Mouse (Mus musculus): Measurements from ENCODE around the gene Stk38.
A peak's percentile ranks its signal among the peaks of the same experiment; 100 is the strongest.
"Not testable (repeated sequence)": the region's sequence is repeated elsewhere in the genome, so short reads cannot be mapped to it uniquely, and the experiment has no call there.

Stk38 gene

DNA sequence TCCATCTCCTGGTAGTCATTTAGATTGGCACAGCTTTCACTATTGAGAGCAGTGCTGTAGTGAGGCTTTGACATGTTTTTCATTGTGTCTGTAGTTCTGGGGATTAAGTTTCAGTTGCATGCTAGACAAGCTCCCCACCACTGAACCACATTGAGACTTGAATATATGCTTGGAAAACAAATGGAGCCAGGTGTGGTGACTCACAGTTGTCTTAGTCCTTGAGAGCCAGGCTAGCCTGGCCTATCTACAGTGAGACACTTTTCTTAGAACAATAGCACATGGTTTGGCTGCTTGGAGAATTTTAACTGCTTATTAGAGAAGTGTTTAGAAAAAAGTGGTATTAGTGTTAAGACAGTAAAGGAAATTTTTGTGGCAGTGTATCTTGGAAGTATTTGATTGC, 26.5 kb upstream of the Stk38 start:
- DNase-seq: no peak

DNA sequence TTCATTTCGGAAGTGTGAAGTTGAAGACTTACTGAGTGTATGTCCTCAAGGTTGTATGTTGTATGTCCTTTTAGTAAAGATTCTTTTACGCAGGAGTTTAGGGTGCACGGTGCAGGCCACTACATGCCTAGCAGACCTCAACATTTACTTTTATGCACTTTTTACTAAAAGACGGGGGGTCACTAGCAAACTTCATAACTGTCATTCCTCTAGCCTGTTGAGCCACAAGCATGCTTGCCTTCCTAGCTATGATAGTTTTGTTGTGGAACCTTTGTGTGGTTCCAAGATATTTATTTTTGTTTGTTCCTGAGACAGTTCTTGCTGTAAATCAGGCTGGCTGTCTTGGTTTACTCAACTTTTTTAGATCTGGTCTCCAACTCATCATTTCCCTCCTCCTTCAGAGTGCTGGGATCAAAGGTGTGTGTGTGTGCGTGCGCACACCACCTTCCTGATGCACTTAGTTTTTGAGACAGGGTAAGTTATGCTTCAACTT, 25.8 kb upstream of the Stk38 start:
- no peak for DNase-seq

DNA sequence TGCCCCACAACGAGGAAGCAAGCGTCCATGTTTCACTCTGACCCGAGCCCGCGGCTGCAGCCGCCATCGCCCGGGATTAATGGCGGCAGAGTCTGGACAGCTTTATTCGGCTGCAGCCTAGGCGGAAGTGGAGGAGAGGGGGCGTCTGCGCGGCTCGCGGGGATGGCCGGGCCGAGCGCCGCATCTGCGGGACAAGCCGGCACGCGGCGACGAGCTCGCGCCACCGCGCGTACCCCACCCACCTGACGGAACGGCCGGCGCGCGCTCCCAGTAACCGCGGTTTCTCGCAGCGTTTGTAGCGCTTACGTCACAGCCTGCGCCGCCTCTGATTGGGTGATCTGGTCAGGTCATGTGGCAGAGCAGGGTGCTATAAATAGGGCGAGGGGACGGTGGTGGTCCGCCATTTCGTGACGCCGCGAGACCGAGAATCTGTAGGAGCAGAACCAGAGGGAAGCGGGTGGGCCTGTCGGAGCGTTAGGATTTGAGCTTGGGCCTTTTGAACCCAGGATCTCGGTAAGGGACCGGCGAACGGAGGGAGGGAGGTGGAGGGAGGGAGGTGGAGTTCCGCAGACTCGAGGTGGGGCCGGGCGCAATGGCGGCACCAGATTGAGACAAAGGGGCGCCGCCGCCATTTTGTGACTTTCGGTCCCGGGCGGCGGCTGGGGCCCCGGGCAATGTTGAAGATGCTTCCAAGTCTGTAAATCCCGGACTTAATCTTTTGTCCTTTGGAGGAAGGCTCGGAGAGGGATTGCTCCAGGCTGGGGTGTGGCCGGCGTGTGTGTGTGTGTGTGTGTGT, 24.7 kb upstream of the Stk38 start, which contains the start of gene Srsf3:
Gene Srsf3 (plus strand): TSS at position 355 of the 796 bp plus-strand sequence.
- peak; percentile 100 for DNase-seq

DNA sequence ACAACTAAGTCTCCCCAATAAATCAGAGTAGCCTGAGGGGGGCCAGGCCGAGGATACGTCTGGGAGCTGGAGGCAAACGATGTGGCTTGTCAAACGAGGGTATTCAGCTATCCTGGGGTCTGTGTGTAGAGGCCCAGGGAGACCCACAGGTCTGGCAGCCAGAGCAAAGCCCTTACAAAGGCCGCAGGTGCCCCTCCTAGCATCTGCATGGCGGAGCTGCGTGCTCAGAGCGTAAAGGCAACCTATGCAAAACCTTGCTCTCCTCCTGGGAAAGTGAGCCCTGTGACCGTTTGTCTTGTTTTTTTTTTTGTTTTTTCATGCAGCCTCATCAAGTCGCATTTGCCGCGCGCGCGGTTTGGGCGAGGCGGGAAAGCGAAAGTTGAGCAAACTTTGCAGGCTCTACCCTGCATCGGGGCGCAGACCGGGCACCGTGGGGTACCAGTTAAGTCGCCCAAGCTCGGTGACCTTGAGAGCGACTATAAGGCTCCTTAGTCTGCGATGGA, 24.0 kb upstream of the Stk38 start:
- DNase-seq: peak; percentile 71

DNA sequence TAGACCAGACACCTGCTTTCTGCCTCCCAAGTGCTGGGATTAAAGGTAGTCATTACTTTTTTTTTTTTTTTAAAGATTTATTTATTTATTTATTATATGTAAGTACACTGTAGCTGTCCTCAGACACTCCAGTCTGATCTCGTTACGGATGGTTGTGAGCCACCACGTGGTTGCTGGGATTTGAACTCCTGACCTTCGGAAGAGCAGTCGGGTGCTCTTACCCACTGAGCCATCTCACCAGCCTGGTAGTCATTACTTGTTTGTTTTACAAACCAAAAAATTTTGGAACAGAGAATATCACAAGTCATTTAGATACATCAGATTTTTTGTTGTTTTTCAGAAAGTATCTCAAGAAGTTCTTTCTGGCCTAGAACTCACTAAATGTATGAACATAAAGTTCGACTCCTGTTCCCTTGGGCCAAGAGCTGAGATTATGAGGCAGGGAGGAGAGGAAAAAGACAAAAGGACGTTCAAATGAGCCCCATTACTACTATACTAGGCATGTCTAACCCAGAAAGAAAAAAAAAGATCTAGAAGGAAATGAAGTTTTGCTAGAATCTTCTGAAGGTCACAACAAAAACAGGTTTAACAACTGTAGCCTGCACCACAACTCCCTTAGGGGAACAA, 23.4 kb upstream of the Stk38 start:
- not testable (repeated sequence) for DNase-seq

DNA sequence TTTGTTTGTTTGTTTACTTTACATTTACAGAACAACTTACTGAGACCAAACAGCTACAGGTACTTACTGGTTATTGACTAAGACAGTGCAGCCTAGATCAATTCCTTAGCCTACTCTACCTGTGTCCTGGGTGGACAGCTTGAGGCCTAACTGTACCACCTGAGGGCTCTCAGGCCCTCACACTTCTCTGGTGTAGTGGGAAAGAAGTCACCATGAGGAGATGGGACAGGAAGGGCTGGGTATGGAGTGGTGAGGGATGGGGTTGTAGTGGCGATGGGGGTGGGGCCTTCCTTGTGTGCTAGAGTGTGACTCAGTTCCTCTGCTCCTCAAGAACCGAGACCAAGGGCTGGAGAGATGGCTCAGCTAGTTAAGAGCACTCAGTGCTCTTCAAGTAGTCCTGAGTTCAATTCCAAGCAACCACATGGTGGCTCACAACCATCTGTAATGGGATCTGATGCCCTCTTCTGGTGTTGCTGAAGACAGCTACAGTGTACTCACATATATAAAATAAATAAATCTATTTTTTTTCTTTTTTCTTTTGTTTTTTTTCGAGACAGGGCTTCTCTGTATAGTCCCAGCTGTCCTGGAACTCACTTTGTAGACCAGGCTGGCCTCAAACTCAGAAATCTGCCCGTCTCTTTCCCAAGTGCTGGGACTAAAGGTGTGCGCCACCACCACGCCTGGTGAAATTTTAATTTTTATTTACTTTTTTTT, 22.7 kb upstream of the Stk38 start:
- DNase-seq: no peak

DNA sequence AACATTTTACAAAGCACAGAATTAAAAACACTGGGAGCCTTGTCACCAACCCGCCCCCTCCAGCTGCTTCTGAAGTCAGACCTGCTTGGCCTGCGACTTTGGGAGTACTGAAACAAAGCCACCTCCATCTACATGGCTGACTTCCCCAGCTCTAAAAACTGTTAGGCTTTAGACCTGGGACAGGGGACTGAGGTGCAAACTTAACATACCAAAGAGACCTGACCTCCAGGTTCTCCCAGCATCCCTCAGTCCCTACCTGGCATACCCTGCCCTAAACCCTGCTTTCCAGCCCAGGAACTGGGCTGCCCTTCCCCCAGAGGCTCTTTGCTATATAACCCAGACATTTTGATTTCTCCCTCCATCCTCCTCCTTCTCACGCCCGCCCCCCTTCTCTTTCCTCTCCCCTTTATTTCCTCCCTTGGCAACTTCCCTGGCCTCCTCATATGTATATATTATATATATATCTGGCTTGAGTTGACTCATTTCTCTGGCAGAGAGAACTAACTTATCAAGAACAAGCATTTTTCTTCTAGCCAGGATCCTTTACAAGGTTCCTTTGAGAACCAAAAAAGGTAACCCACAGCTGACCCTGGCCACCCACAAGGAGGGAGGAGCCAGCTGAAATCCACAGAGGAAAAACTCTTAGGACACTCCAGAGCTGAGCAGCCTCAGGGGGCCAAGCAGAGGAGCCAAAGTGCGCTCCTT, 19.0 kb upstream of the Stk38 start:
- DNase-seq: no peak

DNA sequence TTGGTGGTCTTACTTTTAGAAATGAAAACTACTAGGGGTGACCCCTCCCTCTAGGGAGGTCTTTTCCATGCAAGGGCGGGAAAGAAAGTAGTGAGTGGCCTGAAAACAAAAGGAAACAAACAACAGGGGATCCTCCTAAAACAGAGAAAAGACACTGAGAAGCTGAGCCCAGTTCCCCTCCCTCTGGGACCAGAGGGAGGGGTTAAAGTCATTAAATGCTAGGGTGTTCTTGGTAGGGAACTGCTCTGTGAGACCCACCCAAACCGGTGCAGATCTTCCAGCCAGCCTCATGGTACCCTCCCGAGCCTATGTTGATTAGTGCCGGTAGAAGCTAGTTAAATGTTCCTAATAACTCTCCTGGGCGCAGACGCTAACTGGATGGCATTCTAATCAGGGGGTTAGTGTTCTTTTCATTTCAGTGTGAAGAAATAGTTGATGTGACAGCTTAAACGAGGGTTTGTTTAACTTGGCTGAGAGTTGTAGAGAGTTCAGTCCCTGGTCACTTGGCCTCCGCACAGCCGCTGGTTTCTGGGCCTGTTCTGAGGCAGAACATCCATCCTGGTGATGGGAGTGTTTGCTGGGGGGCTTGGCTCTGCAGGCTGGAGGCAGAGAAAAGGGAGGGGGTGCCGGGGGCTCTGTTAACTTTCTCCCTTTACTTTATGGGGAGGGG, 17.2 kb upstream of the Stk38 start:
- no peak for DNase-seq

DNA sequence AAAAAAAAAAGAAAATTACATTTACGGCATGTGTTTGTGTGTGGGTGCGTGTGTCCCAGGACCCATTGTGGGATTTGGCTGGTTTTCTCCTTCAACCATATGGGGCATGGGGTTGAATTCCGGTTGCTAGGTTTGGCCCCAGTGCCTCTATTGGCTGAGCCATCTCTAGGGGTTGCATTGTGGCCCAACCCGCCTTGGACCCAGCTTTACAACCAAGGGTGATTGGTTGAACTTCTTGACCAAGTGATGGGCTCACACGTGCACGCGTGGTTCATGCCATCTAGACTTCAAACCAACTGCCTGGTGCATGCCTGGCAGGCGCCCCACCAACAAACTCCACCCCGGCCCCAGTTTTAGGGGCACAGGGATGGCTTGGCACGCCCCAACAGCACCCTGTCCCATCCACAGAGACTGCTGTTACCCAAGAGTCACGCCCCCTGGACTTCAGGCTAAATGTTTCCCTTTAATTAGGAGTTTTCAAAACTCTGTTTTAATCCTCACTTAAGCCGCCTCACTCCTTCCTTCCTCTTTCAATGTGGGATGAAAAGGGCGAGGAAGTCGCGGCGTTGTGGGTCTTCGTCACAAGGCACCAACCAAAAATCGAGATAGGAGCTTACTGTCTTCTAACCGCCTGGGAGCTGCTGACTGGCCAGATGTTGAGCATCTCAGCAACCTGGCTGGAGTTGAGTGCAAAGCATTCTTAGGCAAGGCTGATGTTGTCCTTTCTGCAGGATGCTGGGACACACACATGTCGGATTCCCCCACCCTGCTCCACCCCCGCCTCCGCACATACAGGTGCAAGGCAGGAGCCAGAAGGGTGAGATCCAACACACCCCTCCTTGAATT, 16.5 kb upstream of the Stk38 start:
- DNase-seq: no peak

DNA sequence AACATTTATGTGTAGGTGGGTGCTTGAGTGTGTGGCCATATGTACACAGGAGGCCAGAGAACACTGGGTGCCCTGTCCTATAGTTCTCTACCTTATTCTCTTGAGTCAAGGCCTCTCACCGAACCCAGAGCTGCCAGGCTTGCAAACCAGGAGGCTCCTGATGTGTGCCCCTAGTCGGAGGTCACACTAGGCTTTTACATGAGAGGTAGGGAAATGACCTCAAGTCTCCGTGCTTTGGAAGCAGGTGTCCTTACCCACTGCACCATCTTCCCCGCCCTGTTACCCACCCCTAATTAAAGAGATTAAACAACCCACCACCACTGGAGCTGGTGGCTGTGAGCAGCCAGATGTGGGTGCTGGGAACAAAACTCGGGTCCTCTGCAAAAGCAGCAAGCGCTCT, 15.6 kb upstream of the Stk38 start:
- DNase-seq: no peak

DNA sequence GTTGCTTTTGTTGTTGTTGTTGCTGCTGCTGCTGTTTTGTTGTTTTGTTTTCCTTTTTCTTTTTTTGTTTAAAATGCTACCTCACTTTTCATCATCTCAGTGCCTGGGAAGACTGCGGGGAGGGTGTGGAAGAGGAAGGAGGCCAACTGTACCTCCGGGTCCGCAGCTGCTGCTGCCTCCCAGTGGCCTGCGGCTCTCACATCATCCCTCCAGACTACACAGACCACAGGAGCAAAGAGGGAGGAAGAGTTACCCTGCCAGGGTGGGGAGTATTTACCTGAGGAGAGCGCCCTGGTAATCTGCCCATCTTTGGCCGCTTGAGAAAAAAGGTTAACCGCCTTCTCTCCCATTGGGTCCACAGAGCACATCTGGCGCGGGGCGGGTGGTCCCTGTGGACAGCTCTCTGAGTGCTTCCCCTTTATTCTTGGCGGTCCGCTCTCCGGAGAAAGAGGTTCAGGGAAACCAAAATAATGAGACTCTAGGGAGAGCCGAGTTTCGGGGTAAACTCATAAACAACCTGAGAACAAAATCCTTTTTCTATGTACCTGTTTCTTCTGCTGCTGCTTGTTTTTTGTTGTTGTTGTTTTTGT, 14.5 kb upstream of the Stk38 start:
- DNase-seq: no peak

DNA sequence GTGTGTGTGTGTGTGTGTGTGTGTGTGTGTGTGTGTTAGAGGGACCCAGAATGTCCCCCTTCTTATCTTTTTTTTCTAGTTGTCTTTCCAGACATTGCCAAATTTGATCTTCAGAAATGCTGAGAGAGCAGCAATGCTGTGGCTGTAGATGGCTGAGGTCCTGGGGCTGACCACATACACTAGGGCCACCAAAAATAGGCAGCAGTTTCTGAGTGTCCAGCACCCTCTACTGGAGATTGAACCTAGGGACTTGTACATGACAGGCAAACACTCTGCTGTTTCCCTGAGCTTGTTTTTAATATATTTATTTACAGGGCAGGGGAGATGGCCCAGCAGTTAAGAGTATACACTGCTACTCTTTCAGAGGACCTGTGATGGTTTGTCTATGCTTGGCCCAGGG, 12.6 kb upstream of the Stk38 start:
- DNase-seq: no peak

DNA sequence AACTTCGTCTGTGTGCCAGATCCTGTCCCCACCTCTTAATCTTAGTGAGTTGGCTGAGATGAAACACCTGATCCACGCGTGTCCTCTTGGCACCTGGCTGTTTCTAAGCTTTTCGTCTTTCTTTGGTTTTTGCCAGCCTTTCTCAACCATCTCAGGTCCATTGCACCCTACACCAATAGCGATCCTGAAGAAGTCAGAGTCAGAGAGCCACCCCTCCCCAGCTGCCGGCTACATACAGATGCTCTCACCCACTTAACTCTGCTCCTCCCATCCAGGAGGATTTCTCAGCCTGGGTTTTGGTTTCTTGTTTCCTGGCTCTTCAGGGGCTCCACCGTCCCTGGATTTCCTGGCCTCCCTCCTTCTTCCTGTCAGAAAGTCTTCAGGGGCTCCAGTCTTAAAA, 11.6 kb upstream of the Stk38 start:
- DNase-seq: no peak

DNA sequence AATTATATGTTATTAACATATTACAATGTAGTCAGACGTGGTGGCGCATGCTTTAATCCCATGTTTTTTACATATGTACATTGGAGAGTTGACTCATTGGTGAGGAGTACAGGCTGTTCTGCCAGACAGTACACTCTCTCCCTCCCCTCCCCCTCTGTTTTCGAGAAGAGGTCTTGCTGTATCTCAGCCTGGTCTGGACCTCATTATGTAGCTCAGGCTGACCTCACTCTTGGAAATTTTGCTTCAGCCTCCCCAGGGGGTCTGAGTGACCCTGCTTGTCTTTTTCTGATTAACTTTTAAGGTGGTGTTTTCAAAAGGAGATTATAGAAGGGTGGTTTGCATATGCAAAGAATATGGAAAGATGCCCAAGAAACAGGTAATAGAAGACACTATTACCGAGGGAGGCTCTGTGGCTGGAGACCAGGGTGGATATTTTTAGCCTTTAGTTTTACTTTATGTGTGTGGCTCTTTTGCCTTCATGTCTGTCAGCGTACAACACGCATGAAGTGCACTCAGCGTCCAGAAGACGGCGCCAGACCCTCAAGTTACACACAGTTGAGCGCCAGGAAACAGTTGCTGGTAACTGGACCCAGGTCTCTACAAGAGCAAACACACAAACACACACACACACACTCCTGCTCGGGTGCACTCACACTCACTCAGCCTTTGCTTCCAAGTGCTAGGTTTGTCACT, 10.6 kb upstream of the Stk38 start:
- peak; percentile 62 for DNase-seq

DNA sequence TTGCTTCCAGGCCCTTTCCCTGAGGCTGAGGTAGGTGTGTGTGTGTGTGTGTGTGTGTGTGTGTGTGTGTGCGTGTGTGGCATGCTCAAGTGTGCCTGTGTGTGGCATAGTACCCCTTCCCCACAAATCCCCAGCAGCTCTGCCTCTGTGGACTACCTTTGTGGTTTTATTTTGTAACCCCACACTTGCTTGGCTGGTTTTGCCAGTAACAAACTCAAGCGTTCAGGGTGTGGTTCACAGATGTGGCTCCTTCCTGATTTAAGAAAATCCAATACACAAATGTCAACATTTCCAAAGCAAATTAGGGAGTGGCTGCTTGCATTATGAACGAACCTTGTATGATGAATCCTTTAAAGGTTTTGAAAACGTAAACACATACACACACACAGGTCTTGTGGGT, 8.9 kb upstream of the Stk38 start:
- DNase-seq: no peak

DNA sequence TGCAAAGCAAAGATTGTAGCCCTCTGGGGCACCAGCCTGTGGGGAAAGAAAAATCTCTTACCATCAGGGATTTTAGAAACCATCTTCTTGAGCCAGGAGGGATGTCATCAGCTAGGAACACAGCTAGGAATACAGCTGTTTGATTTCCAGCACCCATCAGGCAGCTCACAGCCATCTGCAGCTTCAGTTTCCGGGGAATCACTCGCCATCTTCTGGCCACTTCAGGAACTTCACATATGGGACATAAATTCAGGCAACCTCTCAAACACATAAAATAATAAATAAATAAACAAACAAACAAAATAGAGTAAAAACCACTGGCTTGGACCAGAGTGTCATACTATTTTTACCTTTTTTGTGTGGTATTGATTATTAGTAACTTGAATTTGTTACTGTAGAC, 7.8 kb upstream of the Stk38 start:
- peak; percentile 54 for DNase-seq

DNA sequence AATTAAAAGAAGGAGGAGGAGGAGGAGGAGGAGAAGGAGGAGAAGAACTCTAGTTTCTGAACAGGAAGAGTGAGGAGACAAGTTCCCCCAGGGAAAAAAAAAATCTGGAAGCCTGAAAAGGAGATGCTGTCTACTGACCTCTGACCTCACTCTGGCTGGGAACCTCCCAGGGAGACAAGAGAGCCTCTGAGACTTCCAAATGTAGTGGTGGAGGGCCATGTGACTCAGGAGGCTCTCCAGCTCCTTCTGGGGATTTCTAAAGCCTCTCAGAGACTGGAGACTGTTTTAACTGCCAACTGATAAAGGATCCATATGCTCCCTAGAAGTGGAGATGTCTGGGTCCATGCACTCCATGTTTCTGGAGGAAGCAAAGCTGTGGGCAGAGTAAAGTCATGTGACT, 6.4 kb upstream of the Stk38 start:
- peak; percentile 45 for DNase-seq

DNA sequence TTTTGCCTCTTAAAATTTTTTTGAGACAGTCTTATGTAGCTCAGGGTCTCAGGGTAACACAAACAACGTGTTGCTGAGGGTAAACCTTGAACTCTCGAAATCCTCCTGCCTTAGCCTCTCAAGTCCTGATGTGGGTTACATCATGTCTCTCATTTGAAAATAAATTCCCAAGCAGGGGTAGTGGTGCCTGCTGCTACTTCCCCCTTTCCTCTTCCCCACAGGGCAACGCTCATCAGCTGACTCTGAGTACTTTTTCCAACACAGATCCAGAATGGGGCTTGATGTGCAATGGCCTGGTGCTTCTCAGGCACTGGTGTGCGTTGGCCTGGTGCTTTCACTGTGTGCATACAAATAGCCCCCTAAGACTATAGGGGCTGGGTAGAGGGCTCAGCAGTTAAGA, 1.4 kb upstream of the Stk38 start:
- DNase-seq: no peak

DNA sequence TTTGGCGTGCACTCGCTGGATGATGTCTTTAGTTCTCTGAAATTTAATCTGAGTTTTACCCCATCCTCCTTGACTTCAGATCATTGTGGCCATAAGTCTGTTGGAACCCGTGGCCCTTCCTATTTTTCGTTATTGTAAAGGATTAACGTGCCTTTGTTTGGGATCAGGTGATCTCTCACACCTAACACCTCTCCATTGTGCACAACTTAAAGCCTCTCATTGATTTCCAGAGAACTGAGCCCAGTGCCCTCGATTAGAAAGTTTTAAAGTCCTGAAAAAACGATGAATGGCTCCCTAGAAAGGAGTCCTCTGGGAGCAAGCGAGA, 493 bp upstream of the Stk38 start:
- no peak for DNase-seq

DNA sequence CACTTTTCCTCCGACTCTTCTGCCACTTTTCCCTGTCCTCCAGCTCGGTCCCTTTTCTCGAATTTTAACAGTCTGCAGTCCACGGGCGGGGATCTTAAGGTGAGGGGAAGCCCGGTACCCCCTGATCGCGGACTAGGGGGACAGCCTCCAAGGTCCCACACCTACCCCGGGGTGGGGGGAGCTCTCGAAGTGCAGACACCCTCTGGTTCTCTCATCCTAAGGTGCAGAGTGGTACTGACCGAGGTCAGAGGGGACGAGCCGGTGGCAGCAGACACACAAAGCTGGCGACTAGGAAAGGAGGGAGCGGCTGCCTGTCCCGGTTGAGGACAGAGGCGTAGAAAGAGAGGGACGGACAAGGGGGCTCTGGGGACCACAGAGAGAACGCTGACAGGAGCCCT, 553 bp downstream of the Stk38 start:
- no peak for DNase-seq

DNA sequence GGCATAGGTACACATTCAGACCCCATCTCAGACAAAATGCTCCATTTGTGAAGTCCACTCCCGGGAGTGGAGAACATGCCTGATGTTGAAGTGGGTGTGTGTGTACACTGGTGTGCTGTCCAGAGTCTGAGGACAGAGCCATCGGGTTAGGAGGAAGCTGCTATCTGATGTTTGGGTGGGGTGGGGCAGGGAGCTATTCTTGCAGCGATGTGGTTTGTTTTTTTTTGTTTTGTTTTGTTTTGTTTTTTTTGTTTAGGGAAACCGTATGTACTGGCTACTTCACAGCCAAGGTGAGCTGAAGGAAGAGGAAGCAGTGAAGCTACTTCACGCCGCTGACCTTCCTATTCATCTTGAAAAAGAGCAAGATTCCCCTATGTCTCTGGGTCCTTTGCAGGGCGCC, 983 bp downstream of the Stk38 start:
- no peak for DNase-seq

Data from embryo, embryonic 11 days (tissue).